Mouse (Mus musculus) forebrain, embryonic 15.5 days (tissue): ENCODE measurements around the gene Olfr23. TPM values are rescaled to one million over a fixed set of nuclear protein-coding genes. Genes with fewer than 3 reads are reported as not detected.
"Not testable (repeated sequence)": the region's sequence is repeated elsewhere in the genome, so short reads cannot be mapped to it uniquely, and the experiment has no call there.

Source experiments
- ATAC-seq: fragments of 200-750 bp; cut with Nextera tagmentation; replicated peaks from 2 replicates; pipeline ENCODE4 v1.8.0; 2017; ENCODE audit warnings: mild to moderate bottlenecking, moderate TSS enrichment, moderate library complexity
- H3K27ac ChIP-seq: fragments of 300-500 bp; sonication (generic); replicated peaks from 2 replicates; pipeline ENCODE4 v1.5.1; 2015; ENCODE audit warnings: mild to moderate bottlenecking, inconsistent platforms
- H3K27me3 ChIP-seq: fragments of 300-500 bp; sonication (generic); 2 replicates; pipeline ENCODE4 v1.6.1; 2015; ENCODE audit warnings: inconsistent platforms
- H3K36me3 ChIP-seq: fragments of 300-500 bp; sonication (generic); 2 replicates; pipeline ENCODE4 v1.6.1; 2015; ENCODE audit warnings: mild to moderate bottlenecking, inconsistent platforms
- H3K4me1 ChIP-seq: fragments of 300-500 bp; sonication (generic); 2 replicates; pipeline ENCODE4 v1.6.1; 2015; ENCODE audit warnings: inconsistent platforms
- H3K4me2 ChIP-seq: fragments of 300-500 bp; sonication (generic); replicated peaks from 2 replicates; pipeline ENCODE4 v1.6.1; 2015; ENCODE audit warnings: mild to moderate bottlenecking, inconsistent platforms
- H3K4me3 ChIP-seq: fragments of 300-500 bp; sonication (generic); 2 replicates; pipeline ENCODE4 v1.5.1; 2015; ENCODE audit warnings: mild to moderate bottlenecking, inconsistent platforms
- H3K9ac ChIP-seq: fragments of 300-500 bp; sonication (generic); replicated peaks from 2 replicates; pipeline ENCODE4 v1.6.1; 2015; ENCODE audit warnings: mild to moderate bottlenecking, inconsistent platforms
- H3K9me3 ChIP-seq: fragments of 300-500 bp; sonication (generic); 2 replicates; pipeline ENCODE4 v1.6.1; 2016; ENCODE audit warnings: inconsistent platforms
- WGBS: fragments of 180-500 bp; shearing (Covaris S2); methylation state at CpG from one replicate; pipeline ENCODE4 v1.1.7; 2015; ENCODE audit warnings: mixed read lengths; 5-methylcytosine and 5-hydroxymethylcytosine counted together
- polyA plus RNA-seq: library from polyadenylated mRNA; unstranded; fragments of >200 nt; fragmentation: Nextera tagmentation; extraction: Ambion mirVana; gene quantifications from 2 replicates; pipeline ENCODE4 v1.2.1, GENCODE M21; 2015

Olfr23 gene
- not detected in 2 replicates for polyA plus RNA-seq

- H3K4me1 ChIP-seq = no peaks in the 10 kb centered on the region
- H3K27ac ChIP-seq = no peak within 1 kb of the TSS
- no peak within 1 kb of the TSS for H3K4me3 ChIP-seq
- H3K27me3 ChIP-seq = no peaks in the 10 kb centered on the region
- no peak within 1 kb of the TSS for H3K9ac ChIP-seq
- no peaks in the 10 kb centered on the region for H3K36me3 ChIP-seq
- no peak within 1 kb of the TSS for H3K4me2 ChIP-seq
- no peak for ATAC-seq
- H3K9me3 ChIP-seq = no peaks in the 10 kb centered on the region
Measured at GRCm38 (mm10) chr11:73936377-73936776, at the start of gene Olfr23. TSS of gene Olfr23 (plus strand) at chr11:73936677.

- Histone ChIP-seq H3K9me3 (peaks cover 19% of the 10 kb centered on the region; the same call in 1 of the 2 replicates), H3K4me1 (no peaks in the 10 kb centered on the region), H3K9ac (no peak within 1 kb of the TSS), H3K4me2 (no peak within 1 kb of the TSS), H3K27ac (no peak within 1 kb of the TSS), H3K36me3 (no peaks in the 10 kb centered on the region), H3K27me3 (no peaks in the 10 kb centered on the region), H3K4me3 (no peak within 1 kb of the TSS)
- WGBS = 88% methylated on average over 1 of the region's 1 CpGs
- no peak for ATAC-seq
Measured at GRCm38 (mm10) chr11:73890671-73891070, 45.8 kb upstream of the Olfr23 start, which contains the start of gene Olfr394. TSS of gene Olfr394 (minus strand) at chr11:73890771.

GRCm38 (mm10) chr11:73909199-73909598 lies 27.3 kb upstream of the Olfr23 start, which contains the start of gene Olfr395:
TSS of gene Olfr395 (minus strand) at chr11:73909299.
- not testable (repeated sequence) for H3K9ac ChIP-seq, ATAC-seq
- WGBS = 82% methylated on average over 4 of the region's 4 CpGs

GRCm38 (mm10) chr11:73960517-73960916 lies 24.0 kb downstream of the Olfr23 start, which contains the start of gene Olfr397:
TSS of gene Olfr397 (plus strand) at chr11:73960817.
- H3K9ac ChIP-seq = no peak within 1 kb of the TSS
- H3K4me2 ChIP-seq = no peak within 1 kb of the TSS
- H3K27ac ChIP-seq = no peak within 1 kb of the TSS
- 88% methylated on average over 1 of the region's 1 CpGs for WGBS
- ATAC-seq = no peak
- no peaks in the 10 kb centered on the region for H3K27me3 ChIP-seq
- H3K9me3 ChIP-seq = peaks cover 28% of the 10 kb centered on the region
- no peaks in the 10 kb centered on the region for H3K36me3 ChIP-seq
- no peak within 1 kb of the TSS for H3K4me3 ChIP-seq
- no peaks in the 10 kb centered on the region for H3K4me1 ChIP-seq

More at GRCm38 (mm10) chr11:73909199-73909598, 27.3 kb upstream of the Olfr23 start, which contains the start of gene Olfr395:
- H3K36me3 ChIP-seq, H3K4me1 ChIP-seq, H3K4me2 ChIP-seq, H3K9me3 ChIP-seq, H3K27me3 ChIP-seq, H3K27ac ChIP-seq, H3K4me3 ChIP-seq: not testable (repeated sequence)

- Histone ChIP-seq H3K27me3 (no peaks in the 10 kb centered on the region), H3K9ac (no peak within 1 kb of the TSS), H3K36me3 (no peaks in the 10 kb centered on the region), H3K4me3 (no peak within 1 kb of the TSS), H3K4me1 (no peaks in the 10 kb centered on the region), H3K4me2 (no peak within 1 kb of the TSS), H3K27ac (no peak within 1 kb of the TSS), H3K9me3 (peaks cover 17% of the 10 kb centered on the region)
- no peak for ATAC-seq
Measured at GRCm38 (mm10) chr11:73990307-73990706, 53.8 kb downstream of the Olfr23 start, which contains the start of gene Olfr398. TSS of gene Olfr398 (minus strand) at chr11:73990407.

Other genes with a start within 250 kb of the Olfr23 start
- gene Zfp735, start 247.9 kb upstream of the Olfr23 start, polyA plus RNA-seq = not detected in 2 replicates
- gene Olfr389, start 156.0 kb upstream of the Olfr23 start, polyA plus RNA-seq = not detected in 2 replicates
- not detected in 2 replicates for gene Olfr390, start 153.7 kb upstream of the Olfr23 start, polyA plus RNA-seq
- gene Olfr391-ps, start 133.6 kb upstream of the Olfr23 start, polyA plus RNA-seq = not detected in 2 replicates
- gene Olfr392, start 119.6 kb upstream of the Olfr23 start, polyA plus RNA-seq = not detected in 2 replicates
- not detected in 2 replicates for gene Olfr393, start 85.2 kb upstream of the Olfr23 start, polyA plus RNA-seq
- not detected in 2 replicates for gene Olfr394, start 45.9 kb upstream of the Olfr23 start, polyA plus RNA-seq
- not detected in 2 replicates for gene Olfr395, start 27.4 kb upstream of the Olfr23 start, polyA plus RNA-seq
- gene Olfr397, start 24.1 kb downstream of the Olfr23 start, polyA plus RNA-seq = not detected in 2 replicates
- gene Olfr398, start 53.7 kb downstream of the Olfr23 start, polyA plus RNA-seq = not detected in 2 replicates
- gene Olfr139, start 119.9 kb downstream of the Olfr23 start, polyA plus RNA-seq = not detected in 2 replicates
- not detected in 2 replicates for gene Olfr399, start 119.9 kb downstream of the Olfr23 start, polyA plus RNA-seq
- not detected in 2 replicates for gene Zfp616, start 133.3 kb downstream of the Olfr23 start, polyA plus RNA-seq
- not detected in 2 replicates for gene Olfr401, start 177.0 kb downstream of the Olfr23 start, polyA plus RNA-seq
- not detected in 2 replicates for gene Olfr402, start 216.9 kb downstream of the Olfr23 start, polyA plus RNA-seq
- not detected in 2 replicates for gene Olfr403, start 249.6 kb downstream of the Olfr23 start, polyA plus RNA-seq